In genomic region chr10:127289573-127290191, GRCm38 (mm10) we compare ENCODE assay signal across 8 mouse cellular contexts. TPM values are rescaled to one million over a fixed set of nuclear protein-coding genes. Genes with fewer than 3 reads are reported as not detected.
DNase-seq lines count a peak whose midpoint lies in the region; ATAC-seq and TF ChIP-seq lines count a peak whose summit lies in the region.

No protein-coding gene starts in this region.

- H3K4me2 ChIP-seq in heart, embryonic 16.5 days (ENCODE audit: low read depth, low read length), result peak overlapping the region; percentile 90

- H3K27ac ChIP-seq in heart, embryonic 16.5 days (ENCODE audit: low read length), result peak overlapping the region; percentile 100

- peaks cover 77% of the 10 kb centered on the region for H3K4me1 ChIP-seq in G1E (ENCODE audit: insufficient read depth, low read depth, low read length)
- H3K4me1 ChIP-seq in erythroblast, embryonic 14.5 days (ENCODE audit: control insufficient read depth), result peaks cover 82% of the 10 kb centered on the region
- H3K4me1 ChIP-seq in heart, embryonic 16.5 days (ENCODE audit: control insufficient read depth, insufficient read depth, low read length), result peaks cover 54% of the 10 kb centered on the region

- peak overlapping the region; percentile 91 for H3K9ac ChIP-seq in heart, embryonic 16.5 days (ENCODE audit: low read length)

- H3K4me3 ChIP-seq in G1E (ENCODE audit: low read depth, low read length), result peak overlapping the region; percentile 81
- peak overlapping the region; percentile 82 for H3K4me3 ChIP-seq in erythroblast, embryonic 14.5 days (replicated peaks)
- peak overlapping the region; percentile 86 for H3K4me3 ChIP-seq in heart, embryonic 16.5 days (ENCODE audit: low read length)

- H3K27me3 ChIP-seq in G1E (ENCODE audit: insufficient read depth, low read length), result no peaks in the 10 kb centered on the region
- H3K27me3 ChIP-seq in erythroblast, embryonic 14.5 days (ENCODE audit: control insufficient read depth), result no peaks in the 10 kb centered on the region
- H3K27me3 ChIP-seq in heart, embryonic 16.5 days (ENCODE audit: control insufficient read depth, insufficient read depth, low read length), result no peaks in the 10 kb centered on the region

- WGBS in heart, embryonic 16.5 days, result 3% methylated on average over 15 of the region's 15 CpGs

- no peaks in the 10 kb centered on the region for H3K9me3 ChIP-seq in G1E (replicated peaks)
- H3K9me3 ChIP-seq in erythroblast, embryonic 14.5 days (ENCODE audit: control insufficient read depth, low read length), result no peaks in the 10 kb centered on the region
- no peaks in the 10 kb centered on the region for H3K9me3 ChIP-seq in heart, embryonic 16.5 days (replicated peaks; ENCODE audit: control insufficient read depth, low read length)

- no peak for ATAC-seq in G1E (ENCODE audit: extremely low read depth, insufficient number of reproducible peaks, low FRiP score, poor library complexity, severe bottlenecking)
- peak; percentile 28 for ATAC-seq in heart, embryonic 16.5 days (replicated peaks; ENCODE audit: extremely low read depth, insufficient read depth, low FRiP score)
- no peak for ATAC-seq in granulocyte monocyte progenitor cell, adult 5-6 weeks (replicated peaks; ENCODE audit: poor library complexity, severe bottlenecking)

- TF ChIP-seq CTCF in G1E (IDR thresholded peaks at IDR 0.05; ENCODE audit: low read depth, low read length), result no peak

- DNase-seq in G1E (ENCODE audit: low spot score), result no peak
- DNase-seq in brain, adult 2 months (ENCODE audit: low read depth, low spot score), result peak; percentile 87
- DNase-seq in kidney, postnatal 14 days, result peak; percentile 79
- peak; percentile 56 for DNase-seq in lung, postnatal 14 days
- DNase-seq in retina, adult 2 months (ENCODE audit: low read depth, low spot score), result peak; percentile 46

- H3K36me3 ChIP-seq in G1E (replicated peaks), result peaks cover 59% of the 10 kb centered on the region
- peaks cover 64% of the 10 kb centered on the region for H3K36me3 ChIP-seq in erythroblast, embryonic 14.5 days (ENCODE audit: control insufficient read depth)
- H3K36me3 ChIP-seq in heart, embryonic 16.5 days (ENCODE audit: control insufficient read depth, insufficient read depth), result peaks cover 33% of the 10 kb centered on the region

RNA-seq across cellular contexts. Expression of gene Mbd6, which starts 0.9 kb away (rescaled TPM):
- total RNA-seq in G1E (2014; fragmentation: Nextera tagmentation), result 107 and 121 TPM in 2 replicates
- 4.1 and 6.6 TPM in 2 replicates for total RNA-seq in G1E (2017)
- 239 and 302 TPM in 2 replicates for polyA plus RNA-seq in G1E (2012)
- polyA plus RNA-seq in erythroblast, embryonic 14.5 days (2012), result 33.5 and 35.5 TPM in 2 replicates
- 11.4 and 11.7 TPM in 2 replicates for polyA plus RNA-seq in heart, embryonic 16.5 days (2015; fragmentation: Nextera tagmentation; extraction: Ambion mirVana)
- total RNA-seq in granulocyte monocyte progenitor cell, adult 5-6 weeks (2014; fragmentation: Nextera tagmentation), result 53.3 and 72.1 TPM in 2 replicates
- 4.1 TPM in 2 replicates for total RNA-seq in granulocyte monocyte progenitor cell, adult 5-6 weeks (2017)

RNA-seq across cellular contexts. Expression of gene Mars, which starts 21.9 kb away (rescaled TPM):
- total RNA-seq in G1E (2014; fragmentation: Nextera tagmentation) (97.3 and 102 TPM in 2 replicates), G1E (2017) (109 and 144 TPM in 2 replicates)
- 104 and 108 TPM in 2 replicates for polyA plus RNA-seq in G1E (2012)
- polyA plus RNA-seq in erythroblast, embryonic 14.5 days (2012), result 12.0 and 17.1 TPM in 2 replicates
- polyA plus RNA-seq in heart, embryonic 16.5 days (2015; fragmentation: Nextera tagmentation; extraction: Ambion mirVana), result 80.4 and 81.2 TPM in 2 replicates
- 63.0 and 105 TPM in 2 replicates for total RNA-seq in granulocyte monocyte progenitor cell, adult 5-6 weeks (2014; fragmentation: Nextera tagmentation)
- total RNA-seq in granulocyte monocyte progenitor cell, adult 5-6 weeks (2017), result 193 and 221 TPM in 2 replicates

RNA-seq across cellular contexts. Expression of gene Dctn2, which starts 23.5 kb away (rescaled TPM):
- total RNA-seq in G1E (2014; fragmentation: Nextera tagmentation) (135 TPM in 2 replicates), G1E (2017) (139 and 154 TPM in 2 replicates)
- 161 and 175 TPM in 2 replicates for polyA plus RNA-seq in G1E (2012)
- polyA plus RNA-seq in erythroblast, embryonic 14.5 days (2012), result 15.3 and 16.5 TPM in 2 replicates
- polyA plus RNA-seq in heart, embryonic 16.5 days (2015; fragmentation: Nextera tagmentation; extraction: Ambion mirVana), result 148 and 152 TPM in 2 replicates
- 62.3 and 72.1 TPM in 2 replicates for total RNA-seq in granulocyte monocyte progenitor cell, adult 5-6 weeks (2014; fragmentation: Nextera tagmentation)
- 80.4 and 83.9 TPM in 2 replicates for total RNA-seq in granulocyte monocyte progenitor cell, adult 5-6 weeks (2017)

RNA-seq across cellular contexts. Expression of gene Kif5a, which starts 26.5 kb away (rescaled TPM):
- total RNA-seq in G1E (2014; fragmentation: Nextera tagmentation) (0.10 TPM in 1 of 2 replicates, not detected in the other), G1E (2017) (0.11 and 0.17 TPM in 2 replicates)
- 0.04 and 0.22 TPM in 2 replicates for polyA plus RNA-seq in G1E (2012)
- polyA plus RNA-seq in erythroblast, embryonic 14.5 days (2012), result 0.01 and 0.03 TPM in 2 replicates
- polyA plus RNA-seq in heart, embryonic 16.5 days (2015; fragmentation: Nextera tagmentation; extraction: Ambion mirVana), result 0.36 and 0.70 TPM in 2 replicates
- total RNA-seq in granulocyte monocyte progenitor cell, adult 5-6 weeks (2014; fragmentation: Nextera tagmentation), result 1.4 TPM in 1 of 2 replicates, not detected in the other
- total RNA-seq in granulocyte monocyte progenitor cell, adult 5-6 weeks (2017), result 0.30 and 0.31 TPM in 2 replicates

RNA-seq across cellular contexts. Expression of gene Arhgap9, which starts 32.1 kb away (rescaled TPM):
- total RNA-seq in G1E (2014; fragmentation: Nextera tagmentation) (43.3 and 43.7 TPM in 2 replicates), G1E (2017) (89.2 and 100 TPM in 2 replicates)
- 54.8 and 59.5 TPM in 2 replicates for polyA plus RNA-seq in G1E (2012)
- 0.06 and 0.16 TPM in 2 replicates for polyA plus RNA-seq in erythroblast, embryonic 14.5 days (2012)
- polyA plus RNA-seq in heart, embryonic 16.5 days (2015; fragmentation: Nextera tagmentation; extraction: Ambion mirVana), result 7.5 and 15.9 TPM in 2 replicates
- total RNA-seq in granulocyte monocyte progenitor cell, adult 5-6 weeks (2014; fragmentation: Nextera tagmentation), result 46.0 and 53.1 TPM in 2 replicates
- total RNA-seq in granulocyte monocyte progenitor cell, adult 5-6 weeks (2017), result 34.7 and 51.8 TPM in 2 replicates
